Mouse (Mus musculus) kidney, adult 11 months (tissue): ENCODE results near the gene Med16.

Experiments
- DNase-seq: peaks from one replicate; pipeline ENCODE4 v3.0.0; 2022

The Med16 gene

DNA sequence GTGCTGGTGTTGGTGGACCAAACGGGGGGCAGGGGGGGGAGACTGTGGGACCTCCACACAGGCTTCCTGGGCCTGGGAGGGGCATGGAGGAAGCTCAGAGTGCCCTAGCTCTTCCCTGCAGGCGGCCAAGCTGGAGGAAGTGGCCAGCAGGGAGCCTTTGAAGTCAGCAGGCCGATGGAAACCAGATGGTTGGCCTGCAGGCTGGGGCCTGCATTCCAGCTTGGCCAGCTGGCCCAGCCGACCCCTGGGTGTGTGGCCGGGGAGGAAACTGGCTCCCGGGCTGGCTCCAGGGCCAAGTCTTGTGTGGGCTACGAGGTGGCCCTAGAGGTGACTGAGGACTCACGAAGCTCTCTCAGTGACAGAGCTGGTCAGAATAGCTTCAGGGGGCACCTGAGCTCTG is 24.0 kb upstream of the Med16 start:
- DNase-seq = peak; percentile 62

DNA sequence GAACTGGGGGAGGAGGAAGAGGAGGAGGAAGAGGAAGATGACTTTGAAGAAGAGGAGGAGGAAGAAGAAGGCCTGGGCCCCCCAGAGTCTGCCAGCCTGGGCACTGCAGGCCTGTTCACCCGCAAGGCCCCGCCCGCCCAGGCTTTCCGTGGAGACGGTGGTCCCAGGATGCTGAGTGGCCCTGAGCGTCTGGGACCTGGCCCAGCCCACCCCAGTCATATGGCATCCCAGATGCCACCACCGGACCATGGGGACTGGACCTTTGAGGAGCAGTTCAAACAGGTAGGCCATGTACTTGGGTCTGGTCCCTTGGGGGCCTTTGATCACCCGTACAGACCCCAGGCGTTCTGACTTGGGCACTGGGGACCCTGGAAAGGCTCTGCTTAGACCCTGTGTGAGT is 23.1 kb upstream of the Med16 start:
- DNase-seq = no peak

DNA sequence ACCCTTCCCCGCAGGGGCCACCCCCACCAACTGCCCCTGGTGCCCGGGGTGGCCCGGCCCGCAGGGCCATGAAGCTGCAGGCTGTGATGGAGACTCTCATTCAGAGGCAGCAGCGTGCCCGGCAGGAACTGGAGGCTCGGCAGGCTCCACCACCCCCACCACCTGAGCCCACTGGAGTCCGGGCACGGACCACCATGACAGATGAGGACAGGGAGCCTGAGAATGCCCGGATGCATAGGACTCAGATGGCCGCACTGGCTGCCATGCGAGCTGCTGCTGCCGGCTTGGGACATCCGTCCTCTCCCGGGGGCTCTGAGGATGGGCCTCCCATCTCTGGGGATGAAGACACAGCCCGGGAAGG is 22.1 kb upstream of the Med16 start:
- DNase-seq = no peak

DNA sequence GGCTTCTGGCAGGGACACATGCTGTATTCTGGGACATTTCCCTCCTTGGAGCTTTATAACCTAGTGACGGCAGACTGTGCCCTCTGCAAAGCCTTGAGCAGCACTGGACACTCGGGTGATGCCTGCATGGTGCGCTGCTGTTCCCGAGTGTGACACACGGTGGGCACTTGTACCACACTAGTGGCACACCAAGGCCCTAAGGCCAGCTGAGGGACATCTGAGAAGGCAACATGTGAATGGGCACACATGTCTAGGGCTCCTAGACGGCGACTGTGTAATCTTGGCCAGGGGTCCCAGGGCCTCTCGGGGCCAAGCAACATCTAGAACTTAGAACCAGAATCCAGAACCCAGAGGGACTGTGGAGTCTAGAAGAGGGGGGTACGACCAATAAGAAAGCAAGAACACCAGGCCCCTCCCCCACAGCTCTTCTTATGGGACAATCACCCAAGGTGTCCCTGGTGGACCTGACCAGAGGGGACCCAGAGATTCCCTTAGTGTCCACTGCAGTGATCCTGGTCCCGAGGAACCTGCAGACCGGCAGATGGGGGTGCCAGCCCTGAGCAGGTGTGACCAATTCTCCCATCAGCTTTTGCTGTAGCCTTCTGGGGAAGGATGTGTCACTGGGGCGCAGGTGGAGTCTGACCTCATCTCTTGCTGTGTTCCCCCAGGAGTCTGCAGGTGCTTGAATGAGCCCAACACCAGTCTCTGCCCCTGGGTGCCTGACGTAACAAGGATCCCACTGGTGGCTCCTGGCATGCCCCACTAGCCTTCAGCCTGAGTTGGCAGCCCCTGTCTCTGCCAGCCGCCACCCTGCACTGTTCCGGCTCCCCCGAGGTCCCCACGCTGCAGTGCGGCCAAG is 21.5 kb upstream of the Med16 start:
- no peak for DNase-seq

DNA sequence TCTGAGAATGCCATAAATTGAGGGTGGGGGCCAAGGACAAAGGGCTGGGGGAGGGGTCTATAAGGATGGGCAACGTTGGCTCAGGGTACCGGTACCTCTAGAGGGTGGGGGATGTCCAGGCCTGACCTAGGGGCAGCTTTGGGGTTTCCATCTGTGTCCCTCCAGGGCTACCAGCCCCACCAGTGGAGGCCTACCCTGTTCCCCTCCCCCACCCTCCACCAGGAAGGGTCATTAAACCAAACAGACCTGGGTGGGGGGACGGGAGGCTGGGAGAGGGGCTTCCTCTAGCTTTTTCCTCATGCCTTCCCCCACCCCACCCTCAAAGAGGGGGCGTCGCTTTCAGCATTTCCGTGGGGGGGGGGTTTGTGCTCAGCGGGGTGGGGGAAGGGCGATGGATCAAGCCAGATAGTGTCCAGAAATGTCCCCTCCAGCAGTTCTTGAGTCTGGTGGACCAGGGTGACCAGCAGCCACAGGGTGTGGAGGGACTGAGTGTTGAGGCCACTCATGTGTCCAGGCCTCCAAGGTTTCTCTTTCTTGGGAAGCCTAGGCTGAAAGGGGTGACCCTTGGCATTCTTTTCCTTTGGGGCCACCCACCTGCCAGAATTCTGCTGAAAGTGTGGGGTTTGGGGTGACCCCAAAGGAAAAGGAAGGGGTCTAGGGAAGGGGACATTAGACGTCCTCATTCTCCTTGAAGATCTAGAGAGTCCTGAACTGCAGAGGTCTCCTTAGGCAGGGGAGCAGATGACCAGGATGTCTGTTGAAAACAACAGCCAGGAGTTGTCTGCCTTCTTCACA is 20.4 kb upstream of the Med16 start:
- DNase-seq = no peak

DNA sequence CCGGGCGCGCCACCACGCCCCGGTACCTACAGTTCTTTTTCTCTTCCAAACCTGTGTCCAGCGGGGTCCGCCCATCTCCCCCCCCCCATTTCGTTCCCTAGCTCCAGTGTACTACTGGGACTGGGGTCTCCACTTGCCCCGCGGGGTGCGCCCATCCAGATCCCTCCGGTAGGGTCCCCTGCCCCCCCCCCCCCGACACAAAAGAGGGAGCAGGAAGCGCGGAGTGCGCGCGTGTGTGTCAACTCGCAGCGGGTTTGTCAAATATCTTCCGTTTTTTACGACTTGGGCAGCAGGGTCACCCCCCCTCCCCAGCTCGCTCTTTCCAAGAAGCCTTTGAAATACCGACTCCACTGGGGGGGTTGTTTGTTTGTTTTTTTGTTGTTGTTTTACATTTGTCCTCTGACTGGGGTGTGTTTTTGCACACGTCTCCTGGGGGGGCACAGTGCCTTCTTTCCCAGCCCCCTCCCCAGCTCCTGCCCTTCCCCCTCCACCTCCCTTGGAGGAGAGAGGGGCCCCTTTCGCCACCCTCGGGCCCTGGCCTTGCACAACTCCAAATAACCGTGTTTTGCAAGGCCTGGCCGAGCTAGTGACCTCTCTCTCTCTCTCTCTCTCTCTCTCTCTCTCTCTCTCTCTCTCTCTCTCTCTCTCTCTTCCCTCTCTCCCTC is 19.4 kb upstream of the Med16 start:
- no peak for DNase-seq

DNA sequence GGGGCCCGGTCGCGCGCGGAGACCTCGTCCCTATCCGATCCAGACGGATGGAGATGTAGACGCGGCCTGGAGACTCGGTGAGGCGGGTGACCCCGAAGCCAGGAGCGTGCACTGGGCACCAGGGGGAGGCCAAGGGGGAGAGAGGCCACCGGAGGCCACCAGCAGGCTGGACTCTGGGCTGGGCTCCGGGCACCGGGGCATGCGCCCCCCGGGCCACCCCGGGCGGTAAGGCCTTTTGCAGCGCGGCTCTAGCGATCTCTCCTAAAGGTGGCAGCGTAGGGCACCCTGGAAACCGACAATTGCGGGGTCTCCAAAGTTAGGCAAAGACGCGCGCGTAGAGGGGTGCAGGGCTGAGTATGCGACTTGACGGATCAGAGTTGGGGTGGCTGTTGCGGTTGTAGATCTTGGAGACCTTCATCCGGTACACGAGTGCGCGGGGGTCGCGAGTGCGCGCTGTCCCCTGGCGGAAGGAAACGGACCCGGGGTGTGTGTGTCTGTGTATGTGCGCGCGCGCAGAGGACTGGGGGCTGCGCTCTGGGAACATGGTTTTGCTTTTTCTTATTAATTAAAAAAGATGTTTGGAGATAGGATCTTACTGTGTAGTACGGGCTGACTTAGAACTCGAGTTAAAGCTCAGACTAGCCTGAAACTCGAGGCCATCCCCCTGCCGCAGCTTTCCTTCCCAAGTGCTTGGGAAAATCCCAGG is 18.8 kb upstream of the Med16 start:
- peak; percentile 57 for DNase-seq

DNA sequence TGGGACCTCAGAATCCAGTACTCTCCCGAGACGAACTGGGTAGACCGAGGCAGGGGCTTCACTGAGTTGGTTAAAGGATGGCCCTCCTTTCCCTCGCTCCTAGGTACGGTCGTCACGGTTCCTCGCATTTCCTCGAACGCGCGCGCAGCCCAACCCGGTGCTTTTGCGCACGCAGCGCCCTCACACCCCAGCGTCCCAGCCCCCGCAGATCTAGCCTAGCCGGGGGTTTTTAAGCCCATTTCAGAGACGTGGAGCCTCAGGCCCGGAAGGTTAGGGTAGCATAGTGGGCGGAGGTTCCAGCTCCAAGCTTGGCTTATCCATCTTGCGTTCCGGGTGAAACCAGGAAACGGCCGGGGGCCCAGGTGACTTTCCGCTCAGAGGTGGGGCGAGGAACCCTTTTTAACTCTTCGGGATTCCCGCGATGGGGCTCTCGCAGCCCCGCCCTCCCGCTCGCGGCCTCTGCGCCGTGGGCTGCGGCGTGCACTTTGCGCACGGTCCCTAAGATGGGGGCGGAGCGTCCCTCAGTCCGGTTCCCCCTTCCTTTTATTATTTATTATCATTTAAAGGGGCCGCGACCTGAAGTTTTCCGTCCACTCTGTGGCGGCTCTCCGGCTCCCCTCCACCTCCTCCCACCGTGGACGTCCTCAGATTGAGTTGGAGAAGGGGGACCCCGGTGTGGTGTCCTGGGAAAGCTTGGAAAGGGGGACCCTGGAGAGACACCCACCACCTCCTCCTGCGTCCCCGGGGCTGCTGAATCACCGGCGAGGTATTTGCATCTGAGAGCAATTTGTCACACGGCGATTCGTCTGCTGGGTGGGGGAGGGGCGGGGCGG is 18.0 kb upstream of the Med16 start, which contains the start of gene Arid3a:
Gene Arid3a (plus strand): TSS at position 553 of the 833 bp plus-strand sequence.
- DNase-seq = peak; percentile 90

DNA sequence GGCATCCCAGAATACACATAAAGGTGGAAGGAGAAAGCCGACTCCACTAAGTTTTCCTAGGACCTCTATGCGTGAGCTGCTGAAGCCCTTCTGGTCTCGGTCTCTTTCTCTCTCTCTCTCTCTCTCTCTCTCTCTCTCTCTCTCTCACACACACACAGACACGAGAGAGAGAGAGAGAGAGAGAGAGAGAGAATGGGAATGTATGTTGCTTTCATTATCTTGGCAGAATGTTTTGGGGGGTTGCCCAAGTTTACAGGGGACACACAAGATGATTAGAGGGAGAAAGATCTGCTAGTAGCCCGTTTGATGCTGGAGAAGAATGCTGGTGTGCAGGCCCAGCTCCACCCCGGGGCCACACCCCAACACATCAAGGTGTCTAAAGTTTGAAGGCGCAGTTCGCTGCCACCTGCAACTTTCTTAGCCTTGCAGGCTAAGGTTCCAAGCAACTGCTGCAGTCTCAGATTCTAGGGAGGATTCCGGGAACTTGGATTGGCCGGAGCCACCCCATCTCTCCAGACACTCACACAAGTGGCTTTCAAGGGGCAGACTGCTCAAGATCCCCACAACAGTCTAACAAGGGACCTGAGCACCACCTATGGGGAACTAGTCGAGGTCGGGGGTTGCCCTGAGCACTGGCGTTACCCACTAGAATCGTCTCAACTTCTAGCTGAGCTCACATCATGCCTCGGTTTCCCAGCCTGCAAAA is 17.2 kb upstream of the Med16 start:
- DNase-seq = no peak

DNA sequence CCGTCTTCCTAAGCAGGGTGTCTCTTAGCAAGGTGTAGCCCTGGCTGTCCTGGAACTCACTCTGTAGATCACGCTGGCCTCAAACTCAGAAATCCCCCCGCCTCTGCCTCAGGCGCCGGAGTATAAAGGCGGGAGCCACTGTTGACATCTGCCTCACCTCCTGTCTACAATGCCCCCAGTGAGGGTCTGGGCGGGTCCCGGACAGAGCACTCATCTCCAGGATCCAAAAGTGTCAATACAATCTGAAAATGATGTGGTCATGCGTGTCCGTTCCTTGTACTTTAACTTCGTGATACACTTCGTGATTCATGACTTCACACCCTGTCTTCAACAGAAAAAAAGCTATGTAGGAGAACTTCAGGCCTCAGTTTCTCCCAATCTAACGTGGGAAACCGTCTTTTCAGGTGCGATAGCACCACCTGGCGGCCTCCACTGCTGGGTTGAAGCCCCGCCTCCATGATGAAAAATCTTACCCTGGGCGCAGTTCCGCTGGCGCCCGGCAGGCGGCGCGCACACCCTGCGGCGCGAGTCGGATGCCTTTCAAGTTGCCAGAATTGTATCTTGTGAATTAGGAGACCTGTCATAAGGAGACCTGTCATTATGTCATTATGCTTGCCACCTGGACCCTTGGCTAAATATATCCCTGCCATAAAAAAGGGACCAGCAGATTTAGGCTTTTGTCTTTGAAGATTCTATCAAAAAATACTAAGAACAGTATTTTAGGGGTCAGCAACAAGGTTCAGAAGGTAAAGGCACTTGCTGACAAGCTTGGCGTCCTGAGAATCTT is 16.5 kb upstream of the Med16 start:
- DNase-seq = peak; percentile 87

DNA sequence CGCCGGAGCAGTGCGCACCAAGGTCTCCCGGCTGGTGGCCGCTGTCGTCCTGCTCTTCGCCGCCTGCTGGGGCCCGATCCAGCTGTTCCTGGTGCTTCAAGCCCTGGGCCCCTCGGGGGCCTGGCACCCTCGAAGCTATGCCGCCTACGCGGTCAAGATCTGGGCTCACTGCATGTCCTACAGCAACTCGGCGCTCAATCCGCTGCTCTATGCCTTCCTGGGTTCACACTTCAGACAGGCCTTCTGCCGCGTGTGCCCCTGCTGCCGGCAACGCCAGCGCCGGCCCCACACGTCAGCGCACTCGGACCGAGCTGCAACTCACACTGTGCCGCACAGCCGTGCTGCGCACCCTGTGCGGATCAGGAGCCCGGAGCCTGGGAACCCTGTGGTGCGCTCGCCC is 12.8 kb upstream of the Med16 start:
- DNase-seq = no peak

DNA sequence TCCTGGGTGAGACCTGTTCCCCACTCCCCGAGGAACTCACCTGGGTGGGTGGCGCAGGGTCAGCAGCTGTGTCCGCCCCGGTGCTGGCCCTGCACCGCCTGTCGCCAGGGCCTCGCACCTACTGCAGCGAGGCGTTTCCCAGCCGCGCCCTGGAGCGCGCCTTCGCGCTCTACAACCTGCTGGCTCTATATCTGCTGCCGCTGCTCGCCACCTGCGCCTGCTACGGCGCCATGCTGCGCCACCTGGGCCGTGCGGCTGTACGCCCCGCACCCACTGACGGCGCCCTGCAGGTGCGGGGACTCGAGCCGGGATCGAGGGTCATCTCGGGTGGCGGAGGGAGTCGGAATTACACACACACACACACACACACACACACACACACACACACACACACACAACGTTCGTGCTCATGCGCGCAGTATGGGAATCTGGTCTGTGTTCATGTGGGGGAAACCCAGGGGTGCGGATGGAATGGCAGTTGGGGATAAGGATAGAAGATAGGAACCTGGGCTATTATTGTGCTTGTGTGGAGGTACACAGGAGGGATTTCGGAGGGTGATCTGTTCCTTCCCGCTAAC is 12.3 kb upstream of the Med16 start, which contains the start of gene R3hdm4:
Gene R3hdm4 (minus strand): TSS at position 251 of the 578 bp plus-strand sequence.
- no peak for DNase-seq

DNA sequence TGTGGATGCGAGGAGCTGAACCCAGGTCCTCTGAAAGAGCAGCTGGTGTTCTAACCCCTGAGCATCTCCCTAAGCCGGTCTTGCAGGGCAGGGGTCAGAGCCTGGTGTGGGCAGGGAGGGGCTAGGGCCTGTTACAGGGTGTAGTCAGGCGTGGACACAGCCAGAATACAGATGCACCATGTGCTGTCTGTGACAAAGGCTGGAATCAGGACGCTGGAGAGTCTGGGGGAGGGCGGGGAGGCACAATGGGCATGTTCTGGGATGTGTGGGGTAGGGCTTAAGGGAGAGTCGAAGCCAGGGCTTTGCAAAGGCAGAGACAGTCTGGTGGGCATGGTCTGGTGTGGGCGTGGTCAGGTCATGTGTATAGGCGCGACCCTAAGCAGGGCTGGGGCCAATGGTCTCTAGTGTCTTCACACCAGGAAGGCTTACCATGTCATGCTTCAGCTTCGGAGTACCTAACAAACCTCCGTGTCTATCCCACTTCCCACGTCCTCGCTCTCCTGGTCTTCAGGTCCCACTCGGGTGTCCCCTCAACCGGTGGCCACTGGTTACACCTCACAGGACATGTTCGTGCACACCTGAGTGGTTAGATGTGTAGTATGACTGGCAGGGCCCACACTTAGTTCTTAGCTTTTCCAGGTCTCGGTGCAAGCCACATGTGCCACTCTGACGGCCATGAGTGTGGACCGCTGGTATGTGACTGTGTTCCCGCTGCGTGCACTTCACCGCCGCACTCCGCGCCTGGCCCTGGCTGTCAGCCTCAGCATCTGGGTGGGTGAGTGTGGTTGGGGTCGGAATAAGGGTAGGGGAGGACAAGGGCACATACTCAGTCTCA is 11.6 kb upstream of the Med16 start:
- DNase-seq = peak; percentile 11

DNA sequence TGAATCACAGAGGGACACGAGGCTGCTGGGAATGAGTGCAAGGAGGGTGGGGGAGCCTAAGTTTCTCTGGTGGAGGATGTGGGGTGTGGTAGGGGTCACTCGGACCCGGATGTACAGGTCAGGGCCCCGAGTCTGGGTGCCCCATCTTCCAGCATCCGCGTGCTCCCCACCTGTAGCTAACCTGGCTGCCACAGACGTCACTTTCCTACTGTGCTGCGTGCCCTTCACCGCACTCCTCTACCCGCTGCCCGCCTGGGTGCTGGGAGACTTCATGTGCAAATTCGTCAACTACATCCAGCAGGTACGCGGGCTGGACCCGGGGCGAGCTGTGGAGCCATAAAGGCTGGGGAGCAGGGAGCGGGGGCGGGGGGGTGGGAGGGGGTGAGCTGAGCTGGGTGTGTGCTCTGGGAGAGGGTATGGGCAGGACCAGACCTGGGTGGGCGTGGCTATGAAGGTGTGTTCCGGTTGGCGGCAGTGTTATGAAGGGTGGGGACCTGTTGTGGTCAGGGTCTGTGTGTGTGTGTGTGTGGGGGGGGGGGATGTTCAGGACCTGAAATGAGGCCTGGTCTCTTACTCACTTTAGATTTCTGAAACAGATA is 10.6 kb upstream of the Med16 start:
- peak; percentile 29 for DNase-seq

DNA sequence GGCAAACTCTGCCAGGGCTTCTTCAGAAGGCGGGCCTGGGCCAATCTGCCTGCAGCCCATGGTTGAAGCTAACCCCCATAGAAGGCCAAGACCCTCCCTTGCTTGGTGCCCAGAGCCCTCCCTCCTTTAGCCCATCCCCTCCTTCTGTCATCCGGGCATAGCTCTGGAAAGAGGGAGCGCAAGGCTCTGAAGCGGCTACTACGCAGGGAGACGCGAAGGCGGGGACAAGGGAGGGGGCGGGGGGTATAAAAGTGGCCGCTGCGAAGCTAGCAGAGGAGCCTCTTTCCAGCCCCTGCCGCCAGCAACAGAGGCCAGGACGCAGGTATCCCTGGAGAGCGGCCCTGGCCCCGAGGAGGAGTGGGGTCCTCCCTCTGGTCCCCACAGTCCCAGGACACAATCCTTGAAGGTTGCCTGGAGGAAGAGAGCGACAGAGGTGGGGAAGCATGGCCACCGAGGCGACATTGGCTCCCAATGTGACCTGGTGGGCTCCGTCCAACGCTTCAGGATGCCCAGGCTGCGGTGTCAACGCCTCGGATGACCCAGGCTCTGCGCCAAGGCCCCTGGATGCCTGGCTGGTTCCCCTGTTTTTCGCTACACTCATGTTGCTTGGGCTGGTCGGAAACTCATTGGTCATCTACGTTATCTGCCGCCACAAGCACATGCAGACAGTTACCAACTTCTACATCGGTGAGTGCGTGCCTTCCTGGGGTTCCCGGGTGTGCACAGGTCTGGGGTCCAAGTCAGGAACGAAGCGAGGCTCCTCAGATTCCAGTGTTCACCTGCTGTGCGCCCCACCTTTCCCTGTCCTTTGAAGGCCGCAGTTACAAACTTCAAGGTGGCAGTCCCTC is 9.7 kb upstream of the Med16 start:
- DNase-seq = no peak

DNA sequence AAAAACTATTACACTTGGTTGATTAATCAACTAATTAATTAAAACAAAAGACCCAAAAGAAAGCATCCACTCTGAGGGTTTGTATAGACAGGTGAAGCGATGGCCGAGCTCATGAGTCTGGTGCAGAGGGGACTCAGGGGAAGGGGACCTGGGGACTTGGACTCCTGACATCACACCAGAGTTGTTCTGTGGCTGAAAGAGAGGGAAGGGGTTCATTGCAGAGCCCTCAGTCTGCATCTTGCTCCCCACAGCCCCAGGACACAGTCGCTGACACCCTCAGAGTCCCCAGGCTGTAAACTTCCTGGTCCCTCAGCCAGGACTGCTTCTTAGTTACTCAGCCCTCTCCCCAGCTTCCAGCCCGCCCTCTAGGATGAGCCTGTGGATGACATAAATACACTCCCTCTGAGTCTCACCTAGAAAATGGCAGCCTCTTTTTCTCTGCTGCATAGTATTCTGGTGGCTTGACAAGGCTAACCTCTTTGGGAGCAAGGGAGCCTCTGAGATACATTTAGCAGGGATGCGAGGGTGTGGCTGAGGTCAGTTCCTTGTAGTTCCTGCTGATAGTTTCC is 8.9 kb upstream of the Med16 start:
- DNase-seq = no peak

DNA sequence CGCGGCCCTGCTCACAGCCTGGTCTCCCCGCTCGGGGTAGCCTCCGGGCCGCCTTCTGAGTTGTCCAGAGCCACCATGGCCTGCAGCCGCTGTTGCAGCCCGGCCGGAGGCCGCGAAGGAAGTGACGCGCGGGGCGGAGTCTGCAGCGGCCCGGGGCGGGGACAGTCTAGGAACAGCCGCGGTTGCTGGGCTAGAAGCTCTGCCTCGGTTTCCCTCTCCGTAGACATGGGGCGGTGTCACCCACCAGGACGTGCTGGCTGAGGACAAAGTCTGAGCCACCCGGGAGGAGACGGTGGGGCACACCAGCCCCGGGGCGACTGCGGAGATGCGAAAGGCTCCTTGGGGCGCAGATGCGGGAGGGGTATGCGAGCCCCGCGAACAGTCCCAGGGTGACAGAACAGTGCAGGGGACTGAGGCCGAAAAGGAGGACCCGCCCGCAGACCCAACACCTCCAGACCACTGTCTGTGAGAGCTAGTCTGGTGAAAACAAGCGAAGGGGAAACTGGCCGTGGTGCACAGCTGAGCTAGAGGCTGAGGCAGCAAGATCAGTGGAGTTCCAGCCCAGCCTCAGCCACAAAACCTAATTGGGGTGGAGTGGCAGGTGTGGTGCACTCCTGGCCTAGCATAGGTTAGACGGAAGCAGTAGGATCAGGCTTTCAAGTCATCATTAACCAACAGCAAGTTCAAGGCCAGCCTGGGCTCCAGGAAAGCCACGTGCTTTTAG is 8.2 kb upstream of the Med16 start, which contains the start of gene Kiss1r:
Gene Kiss1r (plus strand): TSS at position 164 of the 724 bp plus-strand sequence.
- DNase-seq = peak; percentile 77
